Mouse (Mus musculus): Measurements from ENCODE around the gene Tanc1. TPM values are rescaled to one million over a fixed set of nuclear protein-coding genes. Genes with fewer than 3 reads are reported as not detected.
"Not testable (repeated sequence)": the region's sequence is repeated elsewhere in the genome, so short reads cannot be mapped to it uniquely, and the experiment has no call there.

Gene Tanc1
- total RNA-seq (2021), result 10 to 100 TPM; 20.9 to 32.2 TPM
- long read RNA-seq, partial matches to known transcripts, result 3 of 6 reads
- long read RNA-seq, other reads (novel, unspliced or antisense), result 2 of 6 reads

DNA sequence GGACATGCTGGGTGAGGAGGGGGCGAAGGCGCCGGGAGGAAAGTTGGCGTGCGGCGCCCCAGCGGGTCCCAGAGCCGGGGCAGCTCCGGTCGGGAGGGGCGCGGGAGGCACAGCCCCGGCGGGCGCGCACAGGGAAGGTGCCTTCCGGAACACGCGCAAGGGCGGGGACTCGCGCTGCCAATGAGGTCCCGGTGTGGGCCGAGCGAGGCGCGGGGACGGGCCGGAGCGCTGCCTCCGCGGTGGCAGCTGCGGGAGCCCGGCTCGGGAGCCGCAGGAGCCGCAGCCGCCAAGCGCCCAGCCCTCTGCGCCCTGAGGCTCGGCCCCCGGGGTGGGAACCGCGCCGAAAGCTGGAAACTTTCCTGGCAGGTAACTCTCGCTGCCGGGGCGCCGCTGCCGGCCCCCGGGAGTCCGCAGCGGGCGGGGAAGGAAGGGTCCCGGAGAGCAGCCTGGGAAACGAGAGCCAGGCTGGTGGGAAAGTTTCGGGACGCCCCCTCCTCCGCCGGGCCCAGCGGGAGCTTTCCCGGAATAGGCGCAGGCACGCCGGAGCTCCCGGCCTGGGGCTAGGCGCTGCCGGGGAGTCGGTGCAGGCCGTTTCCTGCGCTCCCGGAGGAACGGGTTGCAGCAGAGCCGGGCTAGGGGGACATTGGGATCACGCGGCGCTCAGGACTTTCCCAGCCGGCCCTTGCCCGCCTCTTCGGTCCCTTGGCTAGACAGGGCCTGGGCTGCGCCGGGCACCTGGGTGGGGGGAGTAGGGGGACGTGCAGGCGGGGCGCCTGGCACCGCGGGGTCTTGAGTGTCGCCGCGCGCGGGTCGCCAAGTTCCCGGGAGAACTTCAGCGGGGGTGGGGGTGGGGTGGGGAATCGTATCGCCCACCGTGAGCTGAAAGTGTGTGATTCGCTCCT is at the start of gene Tanc1:
Tanc1 (plus strand) TSS at position 212 of the 902 bp plus-strand sequence.
- peak; percentile 66 to 80 for DNase-seq (ENCODE audit: low spot score in 2 of 2)

DNA sequence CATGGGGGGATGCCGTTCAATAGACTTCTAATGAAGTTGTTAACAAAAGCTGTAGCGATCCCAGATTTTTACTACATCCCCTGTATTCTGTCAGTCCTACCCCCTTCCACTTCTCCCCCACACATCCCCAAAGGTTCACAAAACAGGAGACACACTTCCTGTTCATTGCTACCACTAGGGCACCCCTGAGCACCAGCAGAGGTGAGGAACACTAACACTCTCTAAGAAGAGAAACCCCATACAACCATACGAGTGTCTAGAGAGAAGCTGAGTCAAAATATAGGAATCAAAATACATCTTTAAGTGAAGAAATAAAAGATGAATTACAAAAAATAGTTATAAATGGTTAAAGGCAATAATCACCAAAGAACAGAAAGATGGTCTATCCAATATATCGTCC is 49.6 kb upstream of the Tanc1 start:
- DNase-seq (ENCODE audit: low spot score in 2 of 2), result no peak

- no peak for DNase-seq (ENCODE audit: low spot score in 2 of 2)
Observed at GRCm38 (mm10) chr2:59562696-59563095, 49.1 kb upstream of the Tanc1 start.

DNA sequence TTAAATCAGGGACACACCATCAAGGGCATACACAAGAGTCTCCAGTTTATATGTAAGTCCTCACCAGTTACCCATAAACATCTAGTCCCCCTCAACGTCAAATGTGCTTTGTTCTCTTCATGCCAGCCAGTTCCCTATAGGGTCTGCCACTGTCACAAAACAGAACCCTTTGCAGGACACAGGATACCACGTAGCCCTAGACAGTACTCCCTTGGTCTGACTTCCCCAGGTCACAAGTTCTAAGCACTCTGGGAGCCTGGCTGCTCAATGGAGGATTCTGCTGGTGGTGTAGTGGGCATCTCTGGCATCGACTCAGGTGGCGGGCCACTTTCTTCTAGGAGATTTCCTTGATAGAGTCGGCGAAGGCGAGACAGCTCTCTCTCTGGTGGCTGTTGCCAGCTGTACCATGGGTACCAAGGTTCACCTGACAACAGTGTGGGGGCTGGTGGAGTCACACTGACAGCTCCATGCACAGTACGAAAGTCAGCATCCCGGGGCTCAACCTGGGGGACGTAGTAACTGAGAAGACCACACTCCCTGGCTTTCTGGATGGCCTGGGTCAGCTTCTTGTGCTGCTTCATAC is 47.7 kb upstream of the Tanc1 start:
- DNase-seq (ENCODE audit: low spot score in 2 of 2), result not testable (repeated sequence)

GRCm38 (mm10) chr2:59564947-59565346 is 46.9 kb upstream of the Tanc1 start:
- no peak for DNase-seq (ENCODE audit: low spot score in 2 of 2)

DNA sequence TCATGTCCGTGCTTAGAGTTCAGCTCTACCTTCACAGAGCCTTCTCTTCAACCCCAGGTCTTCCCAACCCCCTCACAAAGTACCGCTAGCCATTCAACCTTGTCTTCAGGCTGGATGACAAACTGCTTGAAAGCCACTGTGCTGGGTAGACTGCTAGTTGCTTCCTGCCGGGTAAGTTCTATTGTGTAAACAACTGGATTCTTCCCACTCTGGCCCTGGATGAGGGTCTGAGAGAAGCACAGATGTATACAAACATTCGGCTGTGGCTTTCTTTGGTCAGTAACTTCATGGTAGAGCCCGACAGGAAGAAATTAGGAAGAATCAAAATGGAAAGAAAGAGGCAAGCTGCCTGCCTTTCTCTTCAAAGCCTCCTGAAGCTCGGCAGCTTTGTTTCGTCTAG is 30.9 kb upstream of the Tanc1 start:
- no peak for DNase-seq (ENCODE audit: low spot score in 2 of 2)

DNA sequence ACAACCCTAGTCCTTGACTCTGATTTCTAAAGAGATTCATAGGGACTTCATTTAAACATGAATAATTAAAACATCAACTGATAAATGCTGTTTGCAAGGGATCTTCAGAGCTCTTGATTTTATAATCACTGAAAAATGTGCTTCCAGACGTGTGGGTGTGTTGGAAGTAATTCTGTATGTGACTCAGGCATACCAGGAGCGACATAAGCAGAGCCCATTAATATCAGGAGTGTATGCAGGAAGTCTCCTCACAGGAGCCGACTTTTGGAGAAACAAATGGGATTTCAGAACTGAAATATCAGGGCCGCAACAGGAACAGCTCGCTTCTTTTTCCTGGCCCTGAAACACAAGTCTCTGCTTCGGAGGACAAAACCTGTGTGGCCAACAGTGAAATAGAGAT is 27.9 kb upstream of the Tanc1 start:
- no peak for DNase-seq (ENCODE audit: low spot score in 2 of 2)

DNA sequence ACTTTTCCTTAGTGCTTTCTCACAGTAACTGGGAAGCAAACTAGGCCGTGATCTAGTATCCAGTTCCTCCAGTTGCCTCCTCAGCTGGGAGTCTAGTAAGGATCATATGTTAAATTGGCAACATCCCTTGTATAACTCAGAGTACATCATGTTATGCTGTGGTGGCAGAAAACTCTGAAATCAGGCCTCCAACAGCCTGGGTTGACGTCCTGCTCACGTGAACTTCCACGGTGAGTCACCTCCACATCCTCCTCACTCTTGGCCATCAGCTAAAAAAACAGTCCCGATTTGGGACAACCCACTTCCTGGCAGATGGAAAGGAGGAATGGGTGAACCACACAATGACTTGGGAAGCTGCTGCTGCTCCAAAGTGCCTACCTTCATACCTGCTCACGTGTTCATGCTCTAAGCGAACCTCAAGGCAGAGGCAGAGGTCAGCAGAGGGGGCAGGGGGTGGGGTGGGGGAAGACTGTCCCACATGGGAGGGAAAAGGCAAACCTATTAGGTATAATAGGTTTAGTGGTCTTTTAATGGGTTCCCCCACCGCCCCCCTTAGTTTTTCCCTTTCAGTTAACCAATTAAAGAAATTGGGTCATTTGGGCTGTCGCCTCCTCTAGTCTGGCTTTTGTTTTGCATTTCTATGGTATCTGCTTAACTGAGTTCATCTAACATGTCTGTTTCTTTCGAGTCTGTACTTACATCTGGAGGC is 24.3 kb upstream of the Tanc1 start:
- no peak for DNase-seq (ENCODE audit: low spot score in 2 of 2)

DNA sequence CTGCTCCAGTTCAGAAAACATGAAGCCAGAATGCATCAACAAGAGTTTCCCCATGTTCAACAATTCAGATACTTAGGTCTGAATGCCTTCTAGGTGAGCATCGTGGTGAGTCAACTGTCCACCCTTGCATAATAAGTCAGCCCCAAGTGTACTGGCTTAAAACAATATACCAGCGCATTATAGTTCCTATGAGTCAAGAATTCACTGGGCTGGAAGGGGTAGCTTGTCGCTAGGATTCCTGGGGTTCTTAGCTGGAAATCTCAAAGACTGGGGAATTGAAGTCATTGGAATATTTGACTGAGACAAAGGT is 23.8 kb upstream of the Tanc1 start:
- DNase-seq (ENCODE audit: low spot score in 2 of 2), result no peak

- DNase-seq (ENCODE audit: low spot score in 2 of 2), result no peak
Observed at GRCm38 (mm10) chr2:59593341-59593902, 18.4 kb upstream of the Tanc1 start.

- DNase-seq (ENCODE audit: low spot score in 2 of 2), result no peak
Observed at GRCm38 (mm10) chr2:59594095-59594494, 17.7 kb upstream of the Tanc1 start.

DNA sequence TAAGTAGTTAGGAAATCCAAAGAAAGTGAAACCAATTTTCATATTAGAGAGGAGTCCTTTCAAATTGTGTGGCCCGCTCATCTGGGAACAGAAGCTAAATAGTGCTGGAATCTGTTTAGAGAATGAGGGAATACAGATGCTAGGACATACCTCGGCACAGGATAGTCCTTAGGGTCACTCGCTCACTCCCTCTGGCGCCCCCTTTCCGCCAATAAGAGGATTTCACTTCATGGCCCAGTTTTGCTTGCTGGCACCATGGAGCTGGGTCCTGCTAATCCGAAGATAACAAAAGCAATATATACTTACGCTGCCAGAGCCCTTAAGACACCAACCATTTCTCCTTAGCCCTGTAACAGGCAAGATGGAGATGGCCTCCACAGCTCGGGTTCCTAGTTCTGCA is 15.3 kb upstream of the Tanc1 start:
- no peak for DNase-seq (ENCODE audit: low spot score in 2 of 2)

- DNase-seq (ENCODE audit: low spot score in 2 of 2), result no peak
Observed at GRCm38 (mm10) chr2:59598286-59598685, 13.6 kb upstream of the Tanc1 start.

- DNase-seq (ENCODE audit: low spot score in 2 of 2), result no peak
Observed at GRCm38 (mm10) chr2:59598894-59599293, 12.9 kb upstream of the Tanc1 start.

DNA sequence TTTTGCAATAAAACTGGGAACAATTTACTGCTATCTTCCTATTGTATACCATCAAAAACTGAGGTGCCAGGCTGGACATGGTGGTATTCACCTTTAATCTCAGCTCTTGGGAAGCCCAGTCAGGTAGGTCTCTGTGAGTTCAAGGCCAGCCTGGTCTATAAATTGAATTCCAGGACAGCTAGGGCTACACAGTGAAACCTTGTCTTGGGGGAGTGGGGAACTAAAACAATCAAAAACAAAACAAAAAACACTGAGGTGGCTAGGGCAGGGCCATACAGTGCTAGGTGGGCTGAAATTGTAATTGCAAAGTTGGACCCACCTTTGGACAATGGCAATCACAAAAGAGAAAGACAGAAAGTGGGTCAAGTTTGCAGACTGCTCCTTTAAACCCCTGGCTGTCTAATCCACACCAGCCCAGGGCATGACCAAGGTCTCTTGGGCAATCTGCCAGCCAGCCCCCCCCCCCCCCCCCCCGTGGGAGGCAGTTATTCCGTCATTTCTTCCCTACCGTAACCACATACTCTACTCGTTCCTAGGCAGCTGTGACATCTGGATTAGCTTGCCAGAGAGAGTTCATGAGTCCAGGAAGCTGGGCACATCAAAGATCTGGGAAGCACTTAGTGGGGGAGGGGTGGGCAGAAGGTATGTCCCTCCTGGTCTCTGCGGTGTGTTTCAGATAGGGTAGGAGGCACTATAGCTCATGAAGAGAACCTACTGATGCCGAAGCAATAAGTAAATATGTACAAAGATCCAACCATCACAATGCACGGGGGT is 12.3 kb upstream of the Tanc1 start:
- no peak for DNase-seq (ENCODE audit: low spot score in 2 of 2)

GRCm38 (mm10) chr2:59600123-59600840 is 11.6 kb upstream of the Tanc1 start:
- peak; percentile 26 to 51 for DNase-seq (ENCODE audit: low spot score in 2 of 2)

DNA sequence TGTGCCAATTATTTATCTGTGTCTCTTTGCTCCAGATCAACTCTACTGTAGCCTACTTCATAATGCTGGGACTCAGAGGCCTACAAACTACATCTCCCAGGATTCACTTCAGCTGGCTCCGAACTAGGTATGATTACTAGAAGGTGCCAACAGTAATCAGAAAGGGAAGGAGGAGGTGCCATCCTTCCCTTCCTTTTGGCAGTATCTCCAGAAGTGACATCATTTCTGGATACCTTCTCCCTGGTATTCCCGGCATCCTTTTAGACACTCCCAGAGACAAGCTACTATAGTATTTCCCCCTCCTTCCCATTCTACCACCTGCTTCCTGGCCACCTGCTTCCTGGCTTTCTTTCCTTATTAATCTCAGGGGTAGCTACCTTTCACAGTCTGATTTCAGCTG is 10.9 kb upstream of the Tanc1 start:
- no peak for DNase-seq (ENCODE audit: low spot score in 2 of 2)

DNA sequence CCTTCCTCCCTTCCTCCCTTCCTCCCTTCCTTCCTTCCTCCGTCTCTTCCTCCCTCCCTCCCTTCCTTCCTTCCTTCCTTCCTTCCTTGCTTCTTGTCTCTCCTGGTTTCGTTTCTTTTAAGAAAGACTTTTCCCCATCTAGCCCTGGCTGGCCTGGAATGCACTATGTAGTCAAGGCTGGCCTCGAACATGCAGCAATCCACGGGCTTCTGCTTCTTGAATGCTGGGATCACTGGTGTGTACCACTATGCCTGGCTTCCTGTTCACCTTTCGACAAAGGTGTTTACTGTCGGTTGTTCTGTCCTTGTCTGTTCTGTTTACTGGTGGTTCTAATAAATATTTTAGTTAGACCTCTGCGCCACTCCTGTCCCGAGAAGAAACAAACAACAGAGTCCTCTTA is 10.4 kb upstream of the Tanc1 start:
- DNase-seq (ENCODE audit: low spot score in 2 of 2), result no peak

GRCm38 (mm10) chr2:59608958-59609357 is 2.9 kb upstream of the Tanc1 start:
- DNase-seq (ENCODE audit: low spot score in 2 of 2), result no peak

DNA sequence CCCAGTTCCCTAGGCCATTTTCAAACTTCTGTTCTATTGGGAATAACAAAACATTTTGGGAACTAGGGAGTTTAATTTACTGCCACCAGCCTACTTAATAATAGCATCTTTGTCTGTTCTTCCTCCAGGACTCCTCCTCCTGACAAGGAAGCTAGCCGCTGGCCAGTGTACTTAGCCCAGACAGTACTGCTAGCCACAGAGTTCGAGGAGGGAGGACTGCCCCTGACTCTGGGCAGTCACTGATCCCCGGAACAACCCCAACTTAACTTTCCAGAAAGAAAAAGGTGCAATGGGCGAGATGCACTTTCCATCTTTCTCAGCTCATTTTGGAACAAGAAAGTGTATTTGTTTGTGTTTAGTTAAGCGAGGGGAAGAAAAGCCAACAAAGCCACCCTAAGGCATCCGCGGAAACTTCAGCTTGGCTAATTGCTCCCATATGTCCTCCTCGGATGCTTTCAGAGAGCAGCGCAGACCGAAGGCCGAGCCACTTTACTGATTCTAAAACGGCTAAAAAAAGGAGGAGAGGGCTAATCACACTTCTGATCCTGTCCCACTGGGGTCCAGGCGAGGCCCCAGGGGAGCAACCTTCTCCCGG is 529 bp upstream of the Tanc1 start:
- DNase-seq (ENCODE audit: low spot score in 2 of 2), result no peak

All from layer of hippocampus, postnatal 10 days (tissue).